Comparison of ENCODE assay signal across 11 mouse cellular contexts in genomic region chr5:35557946-35558621, GRCm38 (mm10). TPM values are rescaled to one million over a fixed set of nuclear protein-coding genes. Genes with fewer than 3 reads are reported as not detected.
DNase-seq lines count a peak whose midpoint lies in the region; ATAC-seq and TF ChIP-seq lines count a peak whose summit lies in the region.
"Had no signal": no experiment of that assay in that cellular context is flagged by ENCODE, and none has a peak within 500 bp of the region (broad histone marks: within the 10 kb centered on the region; RNA-seq: fewer than 3 reads in every experiment).

No protein-coding gene starts in this region.

- no peak for TF ChIP-seq EP300 in lung, postnatal 0 days (IDR thresholded peaks at IDR 0.05)

- H3K4me1 ChIP-seq in hindbrain, embryonic 10.5 days (replicated peaks) = peaks cover 6% of the 10 kb centered on the region
- no peaks in the 10 kb centered on the region for H3K4me1 ChIP-seq in hindbrain, embryonic 13.5 days (replicated peaks)
- H3K4me1 ChIP-seq in lung, postnatal 0 days (ENCODE audit: insufficient read depth, low read depth, low read length) = no peaks in the 10 kb centered on the region
- peaks cover 43% of the 10 kb centered on the region for H3K4me1 ChIP-seq in heart, embryonic 16.5 days (ENCODE audit: control insufficient read depth, insufficient read depth, low read length)

- no peaks in the 10 kb centered on the region for H3K27me3 ChIP-seq in hindbrain, embryonic 10.5 days (ENCODE audit: insufficient read depth, poor library complexity, severe bottlenecking)
- H3K27me3 ChIP-seq in hindbrain, embryonic 13.5 days = no peaks in the 10 kb centered on the region
- H3K27me3 ChIP-seq in lung, postnatal 0 days (replicated peaks; ENCODE audit: insufficient read depth, low read length) = no peaks in the 10 kb centered on the region
- H3K27me3 ChIP-seq in heart, embryonic 16.5 days (ENCODE audit: control insufficient read depth, insufficient read depth, low read length) = no peaks in the 10 kb centered on the region

- 68% methylated on average over 13 of the region's 13 CpGs for WGBS in hindbrain, embryonic 10.5 days
- WGBS in hindbrain, embryonic 13.5 days = 67% methylated on average over 13 of the region's 13 CpGs
- 77% methylated on average over 13 of the region's 13 CpGs for WGBS in lung, postnatal 0 days
- 72% methylated on average over 13 of the region's 13 CpGs for WGBS in heart, embryonic 16.5 days

- peaks cover 90% of the 10 kb centered on the region for H3K36me3 ChIP-seq in hindbrain, embryonic 10.5 days
- peaks cover 90% of the 10 kb centered on the region for H3K36me3 ChIP-seq in hindbrain, embryonic 13.5 days
- peaks cover 21% of the 10 kb centered on the region for H3K36me3 ChIP-seq in lung, postnatal 0 days (ENCODE audit: insufficient read depth, low read length)
- peaks cover 22% of the 10 kb centered on the region for H3K36me3 ChIP-seq in heart, embryonic 16.5 days (ENCODE audit: control insufficient read depth, insufficient read depth)

- TF ChIP-seq CTCF in lung, postnatal 0 days (IDR thresholded peaks at IDR 0.05) = peak; percentile 56
- peak; percentile 41; the same call in 1 of the 2 replicates for TF ChIP-seq CTCF in brain, embryonic 14.5 days (IDR thresholded peaks at IDR 0.05; ENCODE audit: borderline replicate concordance, extremely low read depth, insufficient read depth, insufficient read length)

- no peak overlapping the region for H3K4me2 ChIP-seq in hindbrain, embryonic 13.5 days
- H3K4me2 ChIP-seq in lung, postnatal 0 days (replicated peaks; ENCODE audit: low read depth, low read length) = no peak overlapping the region
- H3K4me2 ChIP-seq in heart, embryonic 16.5 days (ENCODE audit: low read depth, low read length) = no peak overlapping the region

- no peak overlapping the region for H3K9ac ChIP-seq in hindbrain, embryonic 13.5 days
- no peak overlapping the region for H3K9ac ChIP-seq in lung, postnatal 0 days (replicated peaks; ENCODE audit: low read depth)
- no peak overlapping the region for H3K9ac ChIP-seq in heart, embryonic 16.5 days (ENCODE audit: low read length)

- no peak overlapping the region for H3K4me3 ChIP-seq in hindbrain, embryonic 10.5 days
- no peak overlapping the region for H3K4me3 ChIP-seq in hindbrain, embryonic 13.5 days
- no peak overlapping the region for H3K4me3 ChIP-seq in lung, postnatal 0 days (ENCODE audit: low read depth, low read length)
- no peak overlapping the region for H3K4me3 ChIP-seq in heart, embryonic 16.5 days (ENCODE audit: low read length)

- ATAC-seq in hindbrain, embryonic 13.5 days (ENCODE audit: low FRiP score) = no peak
- ATAC-seq in lung, postnatal 0 days = no peak
- 0 out of 2 replicates have a peak, but pooled peaks have one; percentile 6 for ATAC-seq in heart, embryonic 16.5 days (replicated peaks; ENCODE audit: extremely low read depth, insufficient read depth, low FRiP score)
- no peak for ATAC-seq in CD4-positive, CD25-positive, alpha-beta regulatory T cell, adult 4 months

- no peak for TF ChIP-seq POLR2A in brain, embryonic 14.5 days (IDR thresholded peaks at IDR 0.05; ENCODE audit: borderline replicate concordance, extremely low read depth, insufficient read depth, insufficient read length, poor library complexity, severe bottlenecking)

- DNase-seq in hindbrain, embryonic 10.5 days (ENCODE audit: low spot score) = peak; percentile 23
- DNase-seq in lung, postnatal 0 days (ENCODE audit: low spot score) = peak; percentile 12
- no peak for DNase-seq in lung, postnatal 4 days
- DNase-seq in brain, embryonic 14.5 days (ENCODE audit: low read depth) = peak; percentile 35
- DNase-seq in layer of hippocampus, postnatal 25 days (ENCODE audit: extremely low spot score in 1 of 2, low spot score in 1 of 2) = no peak
- DNase-seq: kidney, postnatal 14 days; right cerebral cortex, postnatal 25 days; thymus, postnatal 4 days had no signal

- peak overlapping the region; percentile 1; the same call in 1 of the 2 replicates for H3K27ac ChIP-seq in hindbrain, embryonic 10.5 days
- H3K27ac ChIP-seq in hindbrain, embryonic 13.5 days = no peak overlapping the region
- H3K27ac ChIP-seq in lung, postnatal 0 days (ENCODE audit: low read length) = no peak overlapping the region
- H3K27ac ChIP-seq in heart, embryonic 16.5 days (ENCODE audit: low read length) = peak overlapping the region; percentile 94; the same call in 1 of the 2 replicates

- H3K9me3 ChIP-seq in hindbrain, embryonic 10.5 days = no peaks in the 10 kb centered on the region
- no peaks in the 10 kb centered on the region for H3K9me3 ChIP-seq in hindbrain, embryonic 13.5 days
- no peaks in the 10 kb centered on the region for H3K9me3 ChIP-seq in lung, postnatal 0 days (ENCODE audit: low read length)
- H3K9me3 ChIP-seq in heart, embryonic 16.5 days (replicated peaks; ENCODE audit: control insufficient read depth, low read length) = no peaks in the 10 kb centered on the region

RNA-seq across cellular contexts. Expression of gene Trmt44, which starts 16.8 kb away (rescaled TPM):
- polyA plus RNA-seq in hindbrain, embryonic 10.5 days (2016; fragmentation: Nextera tagmentation; extraction: Ambion mirVana) = 8.2 and 9.1 TPM in 2 replicates
- polyA plus RNA-seq in hindbrain, embryonic 13.5 days (2015; fragmentation: Nextera tagmentation; extraction: Ambion mirVana) = 7.5 and 8.2 TPM in 2 replicates
- polyA plus RNA-seq in lung, postnatal 0 days (2015; fragmentation: Nextera tagmentation; extraction: Ambion mirVana) = 3.4 and 4.4 TPM in 2 replicates
- polyA plus RNA-seq in brain, embryonic 14.5 days (2012; rRNA removed) = 7.3 and 7.9 TPM in 2 replicates
- 5.3 and 5.6 TPM in 2 replicates for polyA plus RNA-seq in heart, embryonic 16.5 days (2015; fragmentation: Nextera tagmentation; extraction: Ambion mirVana)
- total RNA-seq in layer of hippocampus, postnatal 25 days (2021) = 1 to 10 TPM; 6.1 to 7.1 TPM
- 1 to 10 TPM; 2.5 to 2.9 TPM for polyA plus RNA-seq in CD4-positive, CD25-positive, alpha-beta regulatory T cell, adult 4 months (2017; shearing (Covaris generic))

RNA-seq across cellular contexts. Expression of gene Acox3, which starts 24.8 kb away (rescaled TPM):
- polyA plus RNA-seq in hindbrain, embryonic 10.5 days (2016; fragmentation: Nextera tagmentation; extraction: Ambion mirVana) = 10.9 and 14.2 TPM in 2 replicates
- 16.0 and 16.3 TPM in 2 replicates for polyA plus RNA-seq in hindbrain, embryonic 13.5 days (2015; fragmentation: Nextera tagmentation; extraction: Ambion mirVana)
- 15.0 and 15.9 TPM in 2 replicates for polyA plus RNA-seq in lung, postnatal 0 days (2015; fragmentation: Nextera tagmentation; extraction: Ambion mirVana)
- 28.4 and 29.7 TPM in 2 replicates for polyA plus RNA-seq in brain, embryonic 14.5 days (2012; rRNA removed)
- 11.2 and 12.4 TPM in 2 replicates for polyA plus RNA-seq in heart, embryonic 16.5 days (2015; fragmentation: Nextera tagmentation; extraction: Ambion mirVana)
- total RNA-seq in layer of hippocampus, postnatal 25 days (2021) = 10 to 100 TPM; 25.2 to 32.2 TPM
- 10 to 100 TPM; 19.1 to 42.0 TPM for polyA plus RNA-seq in CD4-positive, CD25-positive, alpha-beta regulatory T cell, adult 4 months (2017; shearing (Covaris generic))

RNA-seq across cellular contexts. Expression of gene Cpz, which starts 32.6 kb away (rescaled TPM):
- polyA plus RNA-seq in hindbrain, embryonic 10.5 days (2016; fragmentation: Nextera tagmentation; extraction: Ambion mirVana) = 4.7 and 5.0 TPM in 2 replicates
- polyA plus RNA-seq in hindbrain, embryonic 13.5 days (2015; fragmentation: Nextera tagmentation; extraction: Ambion mirVana) = 1.1 and 2.3 TPM in 2 replicates
- 3.4 and 4.1 TPM in 2 replicates for polyA plus RNA-seq in lung, postnatal 0 days (2015; fragmentation: Nextera tagmentation; extraction: Ambion mirVana)
- polyA plus RNA-seq in brain, embryonic 14.5 days (2012; rRNA removed) = 2.3 and 4.4 TPM in 2 replicates
- polyA plus RNA-seq in heart, embryonic 16.5 days (2015; fragmentation: Nextera tagmentation; extraction: Ambion mirVana) = 7.7 and 7.9 TPM in 2 replicates
- total RNA-seq in layer of hippocampus, postnatal 25 days (2021) = under 1 TPM; 0.26 to 0.34 TPM
- under 1 TPM in 1 of 2 experiments, not detected in 1; 0.13 TPM for polyA plus RNA-seq in CD4-positive, CD25-positive, alpha-beta regulatory T cell, adult 4 months (2017; shearing (Covaris generic))

Comparison
In these comparisons a context has a peak if more than half of its experiments do, and no peak if none do; other contexts are left out.
1. DNase-seq: peak in hindbrain, embryonic 10.5 days (single experiment), lung, postnatal 0 days (single experiment) and brain, embryonic 14.5 days (single experiment); none in lung, postnatal 4 days (0 of 2) and layer of hippocampus, postnatal 25 days (0 of 2).
2. H3K27ac ChIP-seq: peak in hindbrain, embryonic 10.5 days (single experiment) and heart, embryonic 16.5 days (single experiment); none in hindbrain, embryonic 13.5 days (single experiment) and lung, postnatal 0 days (single experiment).